Mouse (Mus musculus): ENCODE results near the gene Olfr715.
"Not testable (repeated sequence)": the region's sequence is repeated elsewhere in the genome, so short reads cannot be mapped to it uniquely, and the experiment has no call there.

Gene Olfr715

GRCm38 (mm10) chr7:107130983-107131382, at the start of gene Olfr715:
Gene Olfr715, minus strand, starts transcription at chr7:107131083.
- DNase-seq = not testable (repeated sequence)

- no peak for DNase-seq
Measured at GRCm38 (mm10) chr7:107180406-107180805, 49.5 kb upstream of the Olfr715 start.

DNA sequence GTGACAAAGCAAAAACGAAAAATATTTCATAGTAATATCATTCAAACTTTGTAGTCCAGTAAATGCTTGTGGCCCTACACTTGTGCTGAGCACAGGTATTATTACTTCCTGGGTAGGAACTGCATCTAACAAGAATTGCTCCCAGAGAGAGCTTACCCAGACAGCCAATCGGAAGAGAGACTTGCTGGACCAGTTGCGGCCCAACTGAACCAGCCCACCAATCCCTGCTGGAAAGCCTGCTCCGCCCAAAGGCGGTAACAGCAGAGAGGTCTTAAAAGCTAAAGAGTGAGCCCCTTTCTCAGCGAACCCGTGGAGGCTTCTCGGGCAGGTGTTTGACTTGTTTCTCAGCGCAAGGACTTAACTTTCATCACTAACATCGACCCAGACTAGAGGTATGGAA, 35.8 kb upstream of the Olfr715 start, which contains the start of gene Nlrp14:
TSS of gene Nlrp14 (plus strand) at position 301 of the 400 bp plus-strand sequence.
- no peak for DNase-seq

DNA sequence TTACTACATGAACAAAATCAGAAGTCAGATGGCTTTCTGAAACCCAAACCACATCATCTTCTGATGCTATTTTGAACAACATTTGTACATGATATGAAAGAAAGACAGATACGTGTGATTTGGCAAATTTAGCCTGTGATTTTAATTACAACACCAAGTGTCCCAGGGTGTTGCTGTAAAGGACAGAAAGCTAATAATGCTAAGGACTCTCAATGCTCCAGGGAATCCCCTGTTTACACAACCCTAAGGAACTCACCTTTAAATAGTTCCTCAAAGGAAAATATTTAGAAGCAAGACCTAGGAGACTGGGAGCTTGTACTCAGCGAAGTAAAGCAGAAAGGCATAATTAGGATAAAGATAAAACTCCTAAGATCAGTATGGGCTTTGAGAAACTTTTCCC, 7.1 kb upstream of the Olfr715 start, which contains the start of gene Olfr716:
TSS of gene Olfr716 (plus strand) at position 301 of the 400 bp plus-strand sequence.
- DNase-seq = not testable (repeated sequence)

DNA sequence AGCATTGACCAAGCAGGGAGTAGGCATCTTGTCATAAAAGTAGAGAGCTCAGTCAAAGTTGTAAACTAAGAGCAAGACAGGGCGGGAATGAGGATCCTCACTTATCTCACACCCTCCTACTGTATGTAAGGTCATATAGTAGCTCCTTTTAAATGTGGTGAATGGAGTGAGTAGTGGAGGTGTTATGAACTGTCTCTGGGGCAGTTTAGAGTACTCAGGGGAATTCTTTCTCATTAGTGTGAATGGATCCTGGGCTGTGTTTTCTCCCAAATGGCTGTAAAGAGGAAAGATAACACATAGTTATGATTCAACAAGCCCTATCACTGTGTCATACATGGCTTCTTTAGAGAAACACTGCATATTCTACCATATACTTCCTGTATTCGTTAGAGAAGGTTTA, 20.6 kb downstream of the Olfr715 start, which contains the start of gene Olfr715b:
TSS of gene Olfr715b (minus strand) at position 101 of the 400 bp plus-strand sequence.
- DNase-seq = not testable (repeated sequence)

DNA sequence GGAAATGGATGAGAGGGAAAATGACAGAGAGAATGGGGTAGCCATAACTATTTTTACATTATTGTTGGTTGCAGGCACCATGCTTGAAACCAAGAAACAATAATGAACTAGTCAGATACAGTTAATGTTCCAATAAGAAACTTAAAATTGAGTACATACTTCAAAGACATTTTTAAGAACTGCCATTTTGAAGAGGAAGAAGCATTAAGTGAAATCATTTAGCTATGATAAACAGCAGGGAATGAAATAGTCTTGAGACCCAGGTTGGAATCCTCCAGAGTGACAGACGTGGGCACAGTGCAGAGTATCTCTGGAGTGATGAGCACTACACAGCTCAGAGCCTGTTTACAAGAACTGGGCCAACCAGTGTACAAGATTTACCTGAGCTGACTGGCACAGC, 38.0 kb downstream of the Olfr715 start, which contains the start of gene Olfr17:
TSS of gene Olfr17 (plus strand) at position 301 of the 400 bp plus-strand sequence.
- no peak for DNase-seq

Measured in retina, postnatal 1 day (tissue).